In genomic region chr3:30138588-30138987, GRCm38 (mm10) we compare ENCODE assay signal across 15 mouse cellular contexts.
"Had no signal": no experiment of that assay in that cellular context is flagged by ENCODE, and none has a peak within 500 bp of the region (broad histone marks: within the 10 kb centered on the region; RNA-seq: fewer than 3 reads in every experiment).

No protein-coding gene starts in this region.

- H3K27ac ChIP-seq: hindbrain, embryonic 13.5 days; hindbrain, postnatal 0 days; limb, embryonic 15.5 days; liver, embryonic 12.5 days; midbrain, embryonic 15.5 days; neural tube, embryonic 13.5 days; stomach, postnatal 0 days had no signal

- DNase-seq: lung, embryonic 14.5 days; lung, postnatal 10 days; lung, postnatal 4 days; right cerebral cortex, adult 18-20 months; right cerebral cortex, postnatal 25 days; thymus, postnatal 4 days had no signal

- H3K4me1 ChIP-seq: midbrain, embryonic 15.5 days; neural tube, embryonic 13.5 days had no signal

- ATAC-seq: hindbrain, postnatal 0 days; liver, embryonic 12.5 days; midbrain, embryonic 15.5 days had no signal

- H3K9me3 ChIP-seq: hindbrain, embryonic 13.5 days; limb, embryonic 15.5 days; liver, embryonic 12.5 days; megakaryocyte, embryonic 14.5 days; midbrain, embryonic 15.5 days; neural tube, embryonic 13.5 days had no signal

- H3K27me3 ChIP-seq: hindbrain, embryonic 13.5 days; limb, embryonic 15.5 days; liver, embryonic 12.5 days; megakaryocyte, embryonic 14.5 days; midbrain, embryonic 15.5 days had no signal

- H3K36me3 ChIP-seq: hindbrain, embryonic 13.5 days; limb, embryonic 15.5 days; liver, embryonic 12.5 days; midbrain, embryonic 15.5 days; neural tube, embryonic 13.5 days had no signal

- H3K4me3 ChIP-seq: hindbrain, embryonic 13.5 days; limb, embryonic 15.5 days; liver, embryonic 12.5 days; megakaryocyte, embryonic 14.5 days; midbrain, embryonic 15.5 days; neural tube, embryonic 13.5 days had no signal

- H3K4me2 ChIP-seq: hindbrain, embryonic 13.5 days; limb, embryonic 15.5 days; liver, embryonic 12.5 days; lung, embryonic 14.5 days; midbrain, embryonic 11.5 days; midbrain, embryonic 15.5 days; neural tube, embryonic 13.5 days had no signal

- H3K9ac ChIP-seq: hindbrain, embryonic 13.5 days; limb, embryonic 15.5 days; liver, embryonic 12.5 days; lung, embryonic 14.5 days; midbrain, embryonic 15.5 days; neural tube, embryonic 13.5 days had no signal
